Mouse (Mus musculus) liver, postnatal 0 days (tissue): ENCODE measurements around the gene Atp8a1.

Experiments used
- CTCF ChIP-seq: sonication (generic); IDR thresholded peaks from 2 replicates; pipeline ENCODE4 v1.5.1; 2016; ENCODE audit warnings: antibody characterized with exemption, low read depth
- EP300 ChIP-seq: IDR thresholded peaks from 2 replicates; pipeline ENCODE4 v1.6.1; 2016; ENCODE audit warnings: antibody characterized with exemption, low read depth, mild to moderate bottlenecking

GRCm38 (mm10) chr5:67864508-67865060, 17.4 kb upstream of the Atp8a1 start:
- TF ChIP-seq CTCF: no peak
- no peak for TF ChIP-seq EP300
